Mouse (Mus musculus) megakaryocyte, embryonic 14.5 days (primary cell): ENCODE measurements around the gene Frrs1.

Experiments
- FLI1 ChIP-seq: IDR thresholded peaks from 2 replicates; pipeline ENCODE4 v1.6.1; 2012; ENCODE audit warnings: low read length, inconsistent platforms, mixed read lengths
- GATA1 ChIP-seq: IDR thresholded peaks from 3 replicates; pipeline ENCODE4 v1.6.1; 2012; ENCODE audit warnings: mixed read lengths, low read length, inconsistent platforms, borderline replicate concordance

- TF ChIP-seq GATA1, result no peak
- no peak for TF ChIP-seq FLI1
Observed at GRCm38 (mm10) chr3:116826471-116827215, 32.6 kb upstream of the Frrs1 start.
